Mouse (Mus musculus) lung, embryonic 16.5 days (tissue): ENCODE measurements around the gene Hacd1. TPM values are rescaled to one million over a fixed set of nuclear protein-coding genes. Genes with fewer than 3 reads are reported as not detected.
"Not testable (repeated sequence)": the region's sequence is repeated elsewhere in the genome, so short reads cannot be mapped to it uniquely, and the experiment has no call there.

Source experiments
- ATAC-seq: fragments of 200-750 bp; cut with Nextera tagmentation; 2 replicates; pipeline ENCODE4 v1.8.0; 2017; ENCODE audit warnings: low read depth, mild to moderate bottlenecking, moderate library complexity
- H3K27ac ChIP-seq: fragments of 300-500 bp; sonication (generic); 2 replicates; pipeline ENCODE4 v1.5.1; 2014; ENCODE audit warnings: mild to moderate bottlenecking, control low read depth, low read length
- H3K27me3 ChIP-seq: fragments of 300-500 bp; sonication (generic); 2 replicates; pipeline ENCODE4 v1.6.1; 2014; ENCODE audit warnings: low read depth, low read length, mixed read lengths; ENCODE audit not compliant: control insufficient read depth, insufficient read depth
- H3K36me3 ChIP-seq: fragments of 300-500 bp; sonication (generic); 2 replicates; pipeline ENCODE4 v1.6.1; 2014; ENCODE audit warnings: low read length; ENCODE audit not compliant: control insufficient read depth, insufficient read depth
- H3K4me1 ChIP-seq: fragments of 300-500 bp; sonication (generic); replicated peaks from 2 replicates; pipeline ENCODE4 v1.6.1; 2014; ENCODE audit warnings: low read length, mixed read lengths; ENCODE audit not compliant: control insufficient read depth, insufficient read depth
- H3K4me2 ChIP-seq: fragments of 300-500 bp; sonication (generic); 2 replicates; pipeline ENCODE4 v1.6.1; 2014; ENCODE audit warnings: low read depth, low read length, control low read depth
- H3K4me3 ChIP-seq: fragments of 300-500 bp; sonication (generic); 2 replicates; pipeline ENCODE4 v1.5.1; 2014; ENCODE audit warnings: mild to moderate bottlenecking, low read length, control low read depth
- H3K9ac ChIP-seq: fragments of 300-500 bp; sonication (generic); 2 replicates; pipeline ENCODE4 v1.6.1; 2014; ENCODE audit warnings: low read length, control low read depth
- H3K9me3 ChIP-seq: fragments of 300-500 bp; sonication (generic); 2 replicates; pipeline ENCODE4 v1.6.1; 2016; ENCODE audit warnings: low read length; ENCODE audit not compliant: control insufficient read depth
- whole genome bisulfite sequencing: fragments of 180-500 bp; shearing (Covaris S2); extraction: QIAGEN DNeasy Blood & Tissue Kit; methylation state at CpG from one replicate; pipeline ENCODE4 v1.1.7; 2014; 5-methylcytosine and 5-hydroxymethylcytosine counted together
- polyA plus RNA-seq: library from polyadenylated mRNA; unstranded; fragments of >200 nt; fragmentation: Nextera tagmentation; extraction: Ambion mirVana; gene quantifications from 2 replicates; pipeline ENCODE4 v1.2.1, GENCODE M21; 2015

Gene Hacd1
- 82.0 TPM in 2 replicates for polyA plus RNA-seq

GRCm38 (mm10) chr2:14055566-14056331, at the start of gene Hacd1:
Gene Hacd1 (minus strand): TSS chr2:14056135.
- Histone ChIP-seq H3K27me3 (no peaks in the 10 kb centered on the region), H3K4me3 (peak within 1 kb of the TSS; percentile 87), H3K4me1 (peaks cover 3% of the 10 kb centered on the region; the same call in 1 of the 2 replicates), H3K36me3 (no peaks in the 10 kb centered on the region), H3K9me3 (no peaks in the 10 kb centered on the region), H3K27ac (peak within 1 kb of the TSS; percentile 90), H3K4me2 (peak within 1 kb of the TSS; percentile 74), H3K9ac (peak within 1 kb of the TSS; percentile 81)
- WGBS, result under 1% methylated on average over 76 of the region's 101 CpGs
- peak; percentile 91 for ATAC-seq

DNA sequence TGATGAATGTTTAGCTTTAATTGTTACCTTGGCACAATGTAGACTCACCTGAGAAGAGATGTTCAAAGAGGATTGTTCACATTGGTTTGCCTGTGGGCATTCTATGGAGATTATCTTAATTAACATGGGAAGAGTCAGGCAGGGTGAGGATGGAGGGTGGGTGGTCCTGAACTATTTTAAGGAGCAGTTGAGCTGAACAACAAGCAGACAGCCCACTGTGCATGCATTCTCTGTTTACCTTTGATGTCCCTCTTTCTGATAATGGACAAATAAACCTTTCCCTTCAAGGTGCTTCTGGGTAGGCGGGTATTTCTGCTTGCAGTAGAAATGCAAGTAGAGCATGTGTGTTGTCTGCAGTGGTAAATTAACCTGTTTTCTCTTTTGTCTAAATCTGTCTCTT, 48.0 kb upstream of the Hacd1 start:
- Histone ChIP-seq H3K27me3 (no peaks in the 10 kb centered on the region), H3K4me3 (no peak overlapping the region), H3K9ac (no peak overlapping the region), H3K36me3 (0 out of 2 replicates have a peak, but pooled peaks cover 3% of the 10 kb centered on the region), H3K9me3 (no peaks in the 10 kb centered on the region), H3K4me2 (no peak overlapping the region), H3K4me1 (no peaks in the 10 kb centered on the region), H3K27ac (no peak overlapping the region)
- WGBS, result 100% methylated on average over 1 of the region's 1 CpGs
- ATAC-seq, result no peak

DNA sequence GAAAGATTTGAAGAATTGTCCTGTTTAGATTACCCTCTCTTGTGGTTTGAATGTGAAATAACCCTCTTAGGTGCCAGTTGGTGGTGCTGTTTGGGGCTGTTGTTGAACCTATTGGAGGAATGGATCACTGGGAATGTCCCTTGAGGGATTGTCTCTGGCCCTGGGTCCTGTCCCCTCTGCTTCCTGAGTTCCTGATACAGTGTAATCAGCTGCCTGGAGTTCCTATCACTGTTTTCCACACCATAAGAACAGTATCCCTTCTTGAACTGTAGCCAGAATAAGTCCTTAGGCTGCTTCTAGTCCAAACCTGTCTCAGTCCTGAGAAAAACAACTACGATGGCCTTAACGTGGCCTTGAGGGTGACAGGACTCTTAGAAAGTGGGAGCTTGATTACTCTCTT, 46.7 kb upstream of the Hacd1 start:
- 78% methylated on average over 2 of the region's 2 CpGs for WGBS
- H3K36me3 ChIP-seq, result 0 out of 2 replicates have a peak, but pooled peaks cover 3% of the 10 kb centered on the region
- H3K9me3 ChIP-seq, result no peaks in the 10 kb centered on the region
- H3K9ac ChIP-seq, result no peak overlapping the region
- H3K4me3 ChIP-seq, result no peak overlapping the region
- H3K4me2 ChIP-seq, result no peak overlapping the region
- H3K27me3 ChIP-seq, result no peaks in the 10 kb centered on the region
- H3K27ac ChIP-seq, result no peak overlapping the region
- no peaks in the 10 kb centered on the region for H3K4me1 ChIP-seq
- ATAC-seq, result no peak

- no peak overlapping the region for H3K4me2 ChIP-seq
- H3K27ac ChIP-seq, result no peak overlapping the region
- H3K9ac ChIP-seq, result no peak overlapping the region
- H3K9me3 ChIP-seq, result peaks cover 4% of the 10 kb centered on the region
- no peaks in the 10 kb centered on the region for H3K4me1 ChIP-seq
- H3K36me3 ChIP-seq, result 0 out of 2 replicates have a peak, but pooled peaks cover 3% of the 10 kb centered on the region
- H3K4me3 ChIP-seq, result no peak overlapping the region
- no peak for ATAC-seq
- H3K27me3 ChIP-seq, result no peaks in the 10 kb centered on the region
Observed at GRCm38 (mm10) chr2:14100533-14100932, 44.6 kb upstream of the Hacd1 start.

DNA sequence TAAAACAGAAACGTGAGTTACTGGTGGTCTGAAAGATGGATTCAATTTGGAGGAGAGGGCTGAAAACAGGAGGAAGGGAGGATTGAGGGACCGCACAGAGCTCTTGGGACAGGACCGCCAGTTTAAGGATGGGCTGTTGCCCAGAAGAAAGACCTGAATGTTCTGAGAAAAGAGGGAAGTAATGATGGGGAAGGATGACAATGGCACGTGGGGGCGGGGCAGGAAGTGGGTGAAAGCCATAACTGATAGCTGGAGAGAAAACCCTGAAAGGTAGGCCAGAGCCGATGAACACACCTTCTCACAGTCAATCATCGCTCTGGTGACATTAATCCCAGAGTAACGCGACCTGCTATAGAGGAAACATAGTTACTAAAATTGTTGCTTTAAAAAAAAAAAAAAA, 22.6 kb upstream of the Hacd1 start:
- H3K27ac ChIP-seq, H3K4me3 ChIP-seq, H3K27me3 ChIP-seq, H3K9me3 ChIP-seq, H3K9ac ChIP-seq, H3K36me3 ChIP-seq, H3K4me2 ChIP-seq, ATAC-seq: not testable (repeated sequence)
- H3K4me1 ChIP-seq, result peaks cover 12% of the 10 kb centered on the region
- WGBS, result 88% methylated on average over 9 of the region's 9 CpGs

- no peak; the same call in 1 of the 2 replicates for ATAC-seq
- WGBS, result under 1% methylated on average over 31 of the region's 38 CpGs
- H3K27ac ChIP-seq, result peak overlapping the region; percentile 99
Observed at GRCm38 (mm10) chr2:14074221-14074901, 18.4 kb upstream of the Hacd1 start.

GRCm38 (mm10) chr2:14073362-14074220, 17.7 kb upstream of the Hacd1 start, which contains the start of gene Stam:
Gene Stam (plus strand): TSS chr2:14074098.
- Histone ChIP-seq H3K9me3 (no peaks in the 10 kb centered on the region), H3K4me3 (peak within 1 kb of the TSS; percentile 96), H3K27me3 (no peaks in the 10 kb centered on the region), H3K27ac (peak within 1 kb of the TSS; percentile 99), H3K4me2 (peak within 1 kb of the TSS; percentile 76), H3K4me1 (peaks cover 12% of the 10 kb centered on the region), H3K9ac (peak within 1 kb of the TSS; percentile 98), H3K36me3 (no peaks in the 10 kb centered on the region; the same call in 1 of the 2 replicates)
- under 1% methylated on average over 41 of the region's 50 CpGs for WGBS
- ATAC-seq, result peak; percentile 94

More at GRCm38 (mm10) chr2:14074221-14074901, 18.4 kb upstream of the Hacd1 start:
- H3K9ac ChIP-seq, result peak overlapping the region; percentile 98
- peaks cover 12% of the 10 kb centered on the region for H3K4me1 ChIP-seq
- H3K9me3 ChIP-seq, result no peaks in the 10 kb centered on the region
- peak overlapping the region; percentile 96 for H3K4me3 ChIP-seq
- H3K27me3 ChIP-seq, result no peaks in the 10 kb centered on the region
- H3K4me2 ChIP-seq, result peak overlapping the region; percentile 69
- no peaks in the 10 kb centered on the region; the same call in 1 of the 2 replicates for H3K36me3 ChIP-seq

- H3K4me2 ChIP-seq, result peak overlapping the region; percentile 76
- no peaks in the 10 kb centered on the region for H3K27me3 ChIP-seq
- H3K9me3 ChIP-seq, result no peaks in the 10 kb centered on the region
- H3K9ac ChIP-seq, result peak overlapping the region; percentile 98
- no peaks in the 10 kb centered on the region; the same call in 1 of the 2 replicates for H3K36me3 ChIP-seq
- 9% methylated on average over 8 of the region's 8 CpGs for WGBS
- no peak for ATAC-seq
- peaks cover 12% of the 10 kb centered on the region for H3K4me1 ChIP-seq
- H3K4me3 ChIP-seq, result peak overlapping the region; percentile 96
- peak overlapping the region; percentile 99 for H3K27ac ChIP-seq
Observed at GRCm38 (mm10) chr2:14073008-14073361, 17.1 kb upstream of the Hacd1 start.
